Mouse (Mus musculus): ENCODE measurements around the gene Sh3bp5.

- TF ChIP-seq USF1 (IDR thresholded peaks at IDR 0.05; ENCODE audit: low read depth, low read length) (no peak), EP300 (IDR thresholded peaks at IDR 0.05; ENCODE audit: low read depth in 1 of 2, low read length in 2 of 2) (no peak), MEF2A (IDR thresholded peaks at IDR 0.05; ENCODE audit: extremely low read depth, insufficient replicate concordance, low read depth, low read length, poor library complexity, severe bottlenecking) (no peak), ZMIZ1 (IDR thresholded peaks at IDR 0.05; ENCODE audit: low read depth, low read length) (no peak)
Measured at GRCm38 (mm10) chr14:31374390-31374789, 61.5 kb downstream of the Sh3bp5 start.

Data from MEL (cell line).